Mouse (Mus musculus): ENCODE data around the gene Trim30c. TPM values are rescaled to one million over a fixed set of nuclear protein-coding genes. Genes with fewer than 3 reads are reported as not detected.
"Not testable (repeated sequence)": the region's sequence is repeated elsewhere in the genome, so short reads cannot be mapped to it uniquely, and the experiment has no call there.

The Trim30c gene
- 0.24 TPM in 1 of 2 replicates, not detected in the other for polyA plus RNA-seq (2015; fragmentation: Nextera tagmentation; extraction: Ambion mirVana)

DNA sequence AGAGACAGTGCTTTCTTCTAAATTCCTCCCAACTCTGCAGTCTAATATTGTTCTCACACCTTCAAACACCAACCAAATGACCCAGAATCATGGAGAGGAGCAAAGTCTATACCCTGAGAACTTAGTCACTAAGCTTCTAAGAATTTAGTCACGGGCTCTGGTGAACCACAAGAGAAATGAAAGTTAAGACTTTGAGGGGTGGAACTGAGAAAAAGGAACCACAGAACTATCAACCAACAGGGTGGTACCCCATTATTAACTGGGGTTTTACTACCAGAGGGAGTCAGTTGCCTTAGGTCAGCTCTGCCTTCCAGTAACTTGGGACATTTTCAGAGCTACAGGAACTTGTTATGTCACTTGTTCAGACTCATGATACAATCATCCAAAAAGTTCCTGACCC, at the start of gene Trim30c:
Gene Trim30c, minus strand, starts transcription at position 140 of the 400 bp plus-strand sequence.
- Histone ChIP-seq H3K9me3 (replicated peaks) (no peaks in the 10 kb centered on the region), H3K36me3 (no peaks in the 10 kb centered on the region), H3K27ac (replicated peaks) (no peak within 1 kb of the TSS), H3K9ac (replicated peaks) (no peak within 1 kb of the TSS), H3K4me3 (replicated peaks) (no peak within 1 kb of the TSS), H3K4me2 (no peak within 1 kb of the TSS), H3K4me1 (no peaks in the 10 kb centered on the region), H3K27me3 (replicated peaks) (no peaks in the 10 kb centered on the region)
- WGBS, result 86% methylated on average over 1 of the region's 1 CpGs
- ATAC-seq (ENCODE audit: low FRiP score), result no peak

DNA sequence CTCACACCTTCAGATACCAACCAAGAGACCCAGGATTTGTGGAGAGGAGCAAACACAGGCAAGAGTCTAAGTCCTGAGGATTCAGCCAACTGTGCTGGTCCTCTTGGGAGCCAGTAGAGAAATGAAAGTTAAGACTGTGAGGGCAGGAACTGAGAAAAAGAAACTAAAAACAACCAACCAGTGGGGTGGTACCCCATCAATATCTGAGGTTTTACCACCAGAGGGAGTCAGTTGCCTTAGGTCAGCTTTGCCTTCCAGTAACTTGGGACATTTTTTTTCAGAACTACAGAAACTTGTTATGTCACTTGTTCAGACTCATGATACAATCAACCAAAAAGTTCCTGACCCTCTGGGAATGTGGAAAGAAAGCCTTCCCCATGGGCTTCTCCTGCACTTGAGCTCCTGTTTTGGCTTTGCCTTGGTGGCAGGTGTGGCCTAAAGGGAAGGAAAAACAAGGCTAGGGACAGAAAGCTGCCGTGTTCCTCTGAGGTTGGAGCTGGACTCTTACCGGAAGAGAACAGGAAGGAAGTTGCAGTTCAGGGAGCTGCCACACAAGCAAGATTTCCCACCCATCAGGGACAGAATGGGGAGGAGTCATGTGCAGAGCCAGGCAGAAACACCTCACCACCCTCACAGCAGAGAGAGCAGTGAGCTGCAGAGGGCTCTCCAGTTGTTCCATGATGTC, 45.5 kb upstream of the Trim30c start:
- no peaks in the 10 kb centered on the region for H3K4me1 ChIP-seq
- no peaks in the 10 kb centered on the region for H3K27me3 ChIP-seq (replicated peaks)
- H3K36me3 ChIP-seq, result no peaks in the 10 kb centered on the region
- no peak overlapping the region for H3K27ac ChIP-seq (replicated peaks)
- 75% methylated on average over 2 of the region's 2 CpGs for WGBS
- no peak overlapping the region for H3K4me3 ChIP-seq (replicated peaks)
- no peak overlapping the region for H3K4me2 ChIP-seq
- ATAC-seq (ENCODE audit: low FRiP score), result no peak
- no peak overlapping the region for H3K9ac ChIP-seq (replicated peaks)
- no peaks in the 10 kb centered on the region for H3K9me3 ChIP-seq (replicated peaks)

DNA sequence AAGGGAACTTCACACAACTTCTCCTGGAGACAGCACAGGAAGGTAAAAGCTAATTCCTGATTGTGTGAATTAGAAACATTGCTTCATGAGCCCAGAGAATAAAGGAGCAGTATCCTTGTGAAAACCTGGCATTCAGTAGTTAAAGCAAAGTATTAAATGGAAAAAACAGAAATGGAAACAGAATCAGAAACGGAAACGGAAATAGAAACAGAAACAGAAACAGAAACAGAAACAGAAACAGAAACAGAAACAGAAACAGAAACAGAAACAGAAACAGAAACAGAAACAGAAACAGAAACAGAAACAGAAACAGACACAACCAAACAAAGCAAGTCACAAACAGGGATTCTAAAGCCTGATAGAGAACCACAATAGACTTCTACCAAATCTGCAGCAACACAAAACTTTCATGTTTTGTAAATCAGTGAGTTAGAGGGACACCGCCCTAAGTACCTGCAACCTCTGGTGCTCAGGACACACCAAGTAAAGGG, 3.9 kb upstream of the Trim30c start:
- Histone ChIP-seq H3K27me3 (replicated peaks) (no peaks in the 10 kb centered on the region), H3K4me1 (no peaks in the 10 kb centered on the region), H3K9ac (replicated peaks) (no peak overlapping the region), H3K9me3 (replicated peaks) (no peaks in the 10 kb centered on the region), H3K4me2 (no peak overlapping the region), H3K36me3 (no peaks in the 10 kb centered on the region), H3K4me3 (replicated peaks) (no peak overlapping the region), H3K27ac (replicated peaks) (no peak overlapping the region)
- no peak for ATAC-seq (ENCODE audit: low FRiP score)
- WGBS, result 95% methylated on average over 3 of the region's 3 CpGs

DNA sequence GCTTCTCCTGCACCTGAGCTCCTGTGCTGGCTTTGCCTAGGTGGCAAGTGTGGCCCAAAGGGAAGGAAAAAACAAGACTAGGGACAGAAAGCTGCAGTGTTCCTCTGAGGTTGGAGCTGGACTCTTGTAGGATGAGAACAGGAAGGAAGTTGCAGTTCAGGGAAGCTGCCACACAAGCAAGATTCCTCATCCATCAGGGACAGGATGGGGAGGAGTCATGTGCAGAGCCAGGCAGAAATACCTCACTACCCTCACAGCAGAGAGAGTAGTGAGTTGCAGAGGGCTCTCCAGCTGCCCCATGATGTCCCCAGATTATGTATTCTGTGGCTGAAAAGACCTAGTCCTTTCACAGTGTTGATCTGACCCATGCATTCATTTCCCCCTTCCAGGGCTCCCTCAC, 503 bp upstream of the Trim30c start:
- no peak overlapping the region for H3K4me2 ChIP-seq
- H3K4me1 ChIP-seq, result no peaks in the 10 kb centered on the region
- H3K4me3 ChIP-seq (replicated peaks), result no peak overlapping the region
- H3K27ac ChIP-seq (replicated peaks), result no peak overlapping the region
- H3K9me3 ChIP-seq (replicated peaks), result no peaks in the 10 kb centered on the region
- H3K27me3 ChIP-seq (replicated peaks), result no peaks in the 10 kb centered on the region
- H3K36me3 ChIP-seq, result no peaks in the 10 kb centered on the region
- H3K9ac ChIP-seq (replicated peaks), result no peak overlapping the region
- no peak for ATAC-seq (ENCODE audit: low FRiP score)

DNA sequence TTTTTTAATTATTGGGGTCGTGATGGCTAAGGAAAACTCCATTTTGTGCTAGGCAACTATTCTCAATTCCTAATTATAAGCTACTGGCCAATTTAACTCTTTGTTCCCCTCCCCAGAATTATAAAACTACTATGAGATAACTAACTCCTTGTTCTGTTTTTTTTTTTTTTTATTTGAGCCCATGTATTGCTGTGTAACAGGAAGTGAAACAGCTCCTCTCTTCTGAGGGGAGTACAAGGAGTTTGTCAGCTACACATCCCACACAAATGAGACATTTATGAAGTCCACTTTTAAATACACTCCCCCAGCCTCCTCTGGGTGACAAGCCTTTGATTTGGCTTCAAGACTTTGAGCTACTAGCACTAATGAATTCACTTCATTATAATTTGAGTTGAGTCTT, 2.1 kb downstream of the Trim30c start:
- Histone ChIP-seq H3K27ac (replicated peaks) (no peak overlapping the region), H3K9me3 (replicated peaks) (no peaks in the 10 kb centered on the region), H3K4me2 (no peak overlapping the region), H3K36me3 (no peaks in the 10 kb centered on the region), H3K9ac (replicated peaks) (no peak overlapping the region), H3K27me3 (replicated peaks) (no peaks in the 10 kb centered on the region), H3K4me3 (replicated peaks) (no peak overlapping the region), H3K4me1 (no peaks in the 10 kb centered on the region)
- ATAC-seq (ENCODE audit: low FRiP score), result no peak
- 74% methylated on average over 1 of the region's 1 CpGs for WGBS

DNA sequence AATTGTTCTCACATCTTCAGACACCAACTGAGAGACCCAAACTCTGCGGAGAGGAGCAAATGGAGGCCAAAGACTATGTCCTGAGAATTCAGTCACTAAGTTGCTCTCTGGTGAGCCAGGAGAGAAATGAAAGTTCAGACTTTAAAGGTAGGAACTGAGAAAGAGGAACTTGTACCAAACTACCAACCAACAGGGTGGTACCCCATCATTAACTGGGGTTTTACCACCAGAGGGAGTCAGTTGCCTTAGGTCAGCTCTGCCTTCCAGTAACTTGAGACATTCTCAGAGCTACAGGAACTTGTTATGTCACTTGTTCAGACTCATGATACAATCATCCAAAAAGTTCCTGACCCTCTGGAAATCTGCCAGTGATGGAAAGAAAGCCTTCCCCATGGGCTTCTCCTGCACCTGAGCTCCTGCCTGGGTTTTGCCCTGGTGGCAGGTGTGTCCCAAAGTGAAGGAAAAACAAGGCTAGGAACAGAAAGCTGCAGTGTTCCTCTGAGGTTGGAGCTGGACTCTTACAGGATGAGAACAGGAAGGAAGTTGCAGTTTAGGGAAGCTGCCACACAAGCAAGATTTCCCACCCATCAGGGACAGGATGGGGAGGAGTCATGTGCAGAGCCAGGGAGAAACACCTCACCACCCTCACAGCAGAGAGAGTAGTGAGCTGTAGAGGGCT, 30.8 kb downstream of the Trim30c start, which contains the start of gene Trim30b:
Gene Trim30b, minus strand, starts transcription at position 149 of the 679 bp plus-strand sequence.
- WGBS, result 64% methylated on average over 1 of the region's 1 CpGs
- Histone ChIP-seq H3K9ac (replicated peaks) (no peak within 1 kb of the TSS), H3K27me3 (replicated peaks) (no peaks in the 10 kb centered on the region), H3K4me3 (replicated peaks) (no peak within 1 kb of the TSS), H3K4me1 (no peaks in the 10 kb centered on the region), H3K9me3 (replicated peaks) (no peaks in the 10 kb centered on the region), H3K27ac (replicated peaks) (no peak within 1 kb of the TSS), H3K4me2 (no peak within 1 kb of the TSS), H3K36me3 (no peaks in the 10 kb centered on the region)
- no peak for ATAC-seq (ENCODE audit: low FRiP score)

DNA sequence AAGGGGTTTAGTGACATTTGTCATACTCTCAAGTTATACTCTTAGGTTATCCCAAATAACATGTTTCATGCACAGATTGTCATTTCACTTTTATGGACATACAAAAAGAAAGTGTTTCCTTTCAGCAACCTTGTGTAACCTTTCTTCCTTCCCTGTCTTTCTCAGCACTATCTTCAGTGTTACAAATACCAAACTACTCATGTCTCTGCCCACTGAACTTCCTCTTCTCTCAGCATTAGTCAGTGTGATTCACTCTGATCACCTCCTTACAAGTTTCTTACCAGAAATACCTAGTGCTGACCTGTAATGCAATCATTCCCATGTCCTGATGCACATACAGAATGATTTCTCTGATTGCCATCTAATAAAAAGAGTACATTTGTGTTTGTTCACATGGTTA, 34.3 kb downstream of the Trim30c start:
- Histone ChIP-seq H3K4me1 (no peaks in the 10 kb centered on the region), H3K9ac (replicated peaks) (no peak overlapping the region), H3K4me2 (no peak overlapping the region), H3K4me3 (replicated peaks) (no peak overlapping the region), H3K27me3 (replicated peaks) (no peaks in the 10 kb centered on the region), H3K9me3 (replicated peaks) (no peaks in the 10 kb centered on the region), H3K36me3 (no peaks in the 10 kb centered on the region), H3K27ac (replicated peaks) (no peak overlapping the region)
- no peak for ATAC-seq (ENCODE audit: low FRiP score)

DNA sequence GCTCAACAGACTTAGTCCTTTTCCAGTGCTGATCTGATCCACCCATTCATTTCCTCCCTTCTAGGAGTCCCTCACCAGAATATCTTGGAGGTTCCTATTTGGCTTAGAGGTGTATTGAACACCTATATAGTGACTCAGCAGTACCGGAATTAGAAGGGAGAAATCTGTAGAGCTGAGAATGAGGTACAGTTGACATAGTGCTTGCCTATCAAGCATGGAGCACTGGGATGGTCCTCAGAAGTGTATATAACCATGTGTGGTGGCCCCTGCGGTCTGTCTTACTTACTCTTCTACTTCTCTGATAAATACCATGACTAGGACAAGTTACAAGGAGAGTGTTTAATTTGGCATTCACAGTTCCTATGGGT, 47.1 kb downstream of the Trim30c start:
- Histone ChIP-seq H3K27me3 (replicated peaks) (no peaks in the 10 kb centered on the region), H3K4me2 (peak overlapping the region; percentile 43; the same call in 1 of the 2 replicates), H3K9ac (replicated peaks) (no peak overlapping the region), H3K9me3 (replicated peaks) (no peaks in the 10 kb centered on the region), H3K27ac (replicated peaks) (no peak overlapping the region), H3K4me3 (replicated peaks) (no peak overlapping the region), H3K36me3 (no peaks in the 10 kb centered on the region), H3K4me1 (no peaks in the 10 kb centered on the region)
- WGBS, result 87% methylated on average over 2 of the region's 2 CpGs
- peak; percentile 11; the same call in 1 of the 2 replicates for ATAC-seq (ENCODE audit: low FRiP score)

DNA sequence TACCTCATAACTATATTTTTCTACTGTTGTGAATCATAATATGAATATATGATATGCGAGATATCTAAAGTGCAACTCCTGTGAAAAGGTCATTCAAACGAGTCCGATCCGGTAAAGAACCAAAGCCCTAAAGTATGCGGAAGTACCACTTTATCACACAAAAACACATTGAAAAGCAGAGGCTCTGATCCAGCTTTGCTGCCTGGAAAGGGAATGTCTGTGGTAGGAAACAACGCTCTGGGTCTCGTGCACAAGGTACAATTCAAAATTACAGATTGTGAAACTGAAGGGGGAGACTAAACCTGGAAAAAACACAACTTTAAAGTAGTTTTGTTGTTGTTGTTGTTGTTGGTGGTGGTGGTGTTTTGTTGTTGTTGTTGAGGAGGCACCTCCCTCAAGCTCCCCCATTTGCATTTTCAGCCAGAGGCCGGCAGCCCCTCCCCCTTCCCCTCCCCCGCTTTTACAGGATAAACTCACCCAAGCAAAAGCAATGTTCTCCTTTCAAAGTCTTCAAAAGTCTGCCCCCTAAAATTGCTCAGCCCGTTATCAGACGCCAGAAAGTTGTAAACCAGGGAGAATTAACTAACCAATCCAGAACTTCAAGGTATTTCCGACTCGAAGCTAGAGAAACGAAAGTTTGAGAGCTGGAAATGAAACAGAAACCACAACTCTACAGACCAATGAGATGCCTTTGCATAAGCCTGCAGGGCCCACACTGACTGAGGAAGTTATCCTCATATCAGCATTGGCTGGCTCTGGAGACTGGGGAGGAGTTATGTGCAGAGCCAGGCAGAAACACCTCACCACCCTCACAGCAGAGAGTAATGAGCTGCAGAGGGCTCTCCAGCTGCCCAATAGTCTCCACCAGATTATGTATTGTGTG, 47.7 kb downstream of the Trim30c start, which contains the start of gene Trim12c:
Gene Trim12c, minus strand, starts transcription at position 646 of the 883 bp plus-strand sequence.
- Histone ChIP-seq H3K36me3 (no peaks in the 10 kb centered on the region), H3K4me2 (peak within 1 kb of the TSS; percentile 43), H3K4me3 (replicated peaks) (peak within 1 kb of the TSS; percentile 33), H3K27me3 (replicated peaks) (no peaks in the 10 kb centered on the region), H3K4me1 (no peaks in the 10 kb centered on the region), H3K9ac (replicated peaks) (no peak within 1 kb of the TSS), H3K9me3 (replicated peaks) (no peaks in the 10 kb centered on the region), H3K27ac (replicated peaks) (0 out of 2 replicates have a peak within 1 kb of the TSS, but pooled peaks have one; percentile 37)
- WGBS, result 8% methylated on average over 14 of the region's 14 CpGs
- peak; percentile 79; the same call in 1 of the 2 replicates for ATAC-seq (ENCODE audit: low FRiP score)

DNA sequence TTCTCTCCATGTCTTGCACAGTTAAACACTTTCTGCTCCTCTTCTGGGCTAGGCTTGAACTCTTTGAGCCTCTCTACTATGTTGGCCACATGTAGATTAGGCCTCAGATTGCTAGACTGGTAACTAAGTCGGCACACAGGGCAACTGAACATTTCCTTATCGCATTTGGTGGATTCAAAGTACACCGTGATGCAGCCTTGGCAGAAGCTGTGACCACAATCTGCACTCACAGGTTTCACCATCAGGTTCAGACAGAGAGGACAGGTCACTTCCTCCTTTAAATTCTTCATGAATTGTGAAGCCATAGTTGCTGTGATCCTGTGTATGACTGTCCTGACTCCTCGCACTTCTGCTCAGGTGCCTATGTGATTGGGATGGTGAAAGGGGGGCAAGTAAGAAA, 52.6 kb downstream of the Trim30c start:
- H3K27me3 ChIP-seq (replicated peaks); ATAC-seq (ENCODE audit: low FRiP score); H3K27ac ChIP-seq (replicated peaks); H3K36me3 ChIP-seq; H3K9ac ChIP-seq (replicated peaks); H3K4me2 ChIP-seq; H3K4me3 ChIP-seq (replicated peaks); H3K9me3 ChIP-seq (replicated peaks); H3K4me1 ChIP-seq: not testable (repeated sequence)
- 93% methylated on average over 4 of the region's 4 CpGs for whole genome bisulfite sequencing

DNA sequence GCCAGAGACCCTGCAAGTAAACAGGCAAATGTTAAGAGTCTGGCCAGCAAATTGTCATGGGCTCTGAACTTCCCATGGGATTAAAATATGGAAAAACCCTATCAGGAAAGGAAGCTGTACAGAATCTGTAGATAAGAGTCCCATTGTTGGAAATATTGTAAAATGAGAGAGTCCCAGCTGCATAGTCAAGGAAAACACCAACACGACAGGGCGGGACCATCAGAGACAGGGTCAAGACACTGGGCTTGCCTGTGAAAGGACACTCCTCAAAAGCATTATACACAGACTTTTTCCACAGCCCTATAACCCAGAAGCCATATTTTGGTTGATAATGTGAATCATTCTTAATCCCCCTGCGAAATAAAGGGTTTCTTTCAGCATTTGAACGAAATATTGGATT, 59.9 kb downstream of the Trim30c start:
- H3K9ac ChIP-seq (replicated peaks); H3K9me3 ChIP-seq (replicated peaks); H3K27ac ChIP-seq (replicated peaks); ATAC-seq (ENCODE audit: low FRiP score); H3K4me3 ChIP-seq (replicated peaks); H3K36me3 ChIP-seq; H3K4me2 ChIP-seq; H3K27me3 ChIP-seq (replicated peaks); H3K4me1 ChIP-seq: not testable (repeated sequence)
- WGBS, result 93% methylated on average over 3 of the region's 4 CpGs

All from neural tube, embryonic 15.5 days (tissue).